ENCODE assay signal across 7 mouse cellular contexts in the genomic region with DNA sequence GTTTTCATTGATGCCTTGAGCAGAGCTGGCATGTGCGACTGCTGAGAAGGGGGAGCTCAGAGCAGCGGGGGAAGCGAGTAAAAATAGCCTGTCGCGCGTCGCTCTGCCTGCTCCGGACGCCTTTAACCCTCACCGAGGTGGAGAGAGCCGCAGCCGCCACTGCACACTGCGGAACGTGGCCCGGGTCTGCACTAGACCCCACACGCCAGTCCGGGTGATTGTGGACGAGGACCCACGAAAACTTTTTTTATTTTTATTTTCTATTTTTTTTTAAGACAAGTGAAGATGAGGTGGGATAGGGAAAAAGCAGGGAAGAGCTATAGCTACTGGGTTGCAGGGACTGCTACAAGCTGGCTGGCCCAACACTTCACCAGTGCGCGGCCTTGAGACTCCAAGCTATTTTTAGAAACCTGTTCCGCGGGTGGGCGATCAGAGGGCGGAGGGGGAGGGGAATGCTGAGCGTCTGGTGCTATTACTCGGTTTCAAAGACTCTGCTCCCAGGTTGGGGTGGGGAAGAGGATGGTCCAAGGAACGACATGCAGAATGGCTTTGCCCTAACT. TPM values are rescaled to one million over a fixed set of nuclear protein-coding genes. Genes with fewer than 3 reads are reported as not detected.
A peak's percentile ranks its signal among the peaks of the same experiment; 100 is the strongest.
DNase-seq lines count a peak whose midpoint lies in the region; ATAC-seq and TF ChIP-seq lines count a peak whose summit lies in the region.

No protein-coding gene starts in this region.

- peak; percentile 33 for DNase-seq in NIH3T3 (ENCODE audit: low read depth)
- peak; percentile 60 to 65 for DNase-seq in cerebellum, adult 2 months
- DNase-seq in left cerebral cortex, postnatal 25 days (ENCODE audit: low spot score in 2 of 2) = peak; percentile 51 to 77
- DNase-seq in right cerebral cortex, adult 2 months (ENCODE audit: low spot score in 2 of 2) = peak; percentile 41 to 61
- DNase-seq in kidney, adult 2 months = no peak
- DNase-seq in B cell, adult 2 months = no peak

- peak overlapping the region; percentile 69 for H3K4me3 ChIP-seq in cerebellum, adult 2 months (replicated peaks; ENCODE audit: insufficient read depth, low read depth, low read length)
- peak overlapping the region; percentile 46 for H3K4me3 ChIP-seq in heart, embryonic 15.5 days
- no peak overlapping the region for H3K4me3 ChIP-seq in kidney, adult 2 months (ENCODE audit: insufficient read depth, low read depth, low read length)

- no peaks in the 10 kb centered on the region for H3K9me3 ChIP-seq in heart, embryonic 15.5 days (replicated peaks)

- no peaks in the 10 kb centered on the region; the same call in 1 of the 2 replicates for H3K27me3 ChIP-seq in cerebellum, adult 2 months (ENCODE audit: control insufficient read depth, insufficient read depth, low read length)
- peaks cover 74% of the 10 kb centered on the region for H3K27me3 ChIP-seq in heart, embryonic 15.5 days
- no peaks in the 10 kb centered on the region for H3K27me3 ChIP-seq in kidney, adult 2 months (replicated peaks; ENCODE audit: control insufficient read depth, insufficient read depth, low read length)

- peak; percentile 79 for ATAC-seq in heart, embryonic 15.5 days (replicated peaks; ENCODE audit: insufficient number of reproducible peaks, insufficient read depth, low FRiP score, low read depth)

- no peaks in the 10 kb centered on the region for H3K36me3 ChIP-seq in heart, embryonic 15.5 days
- H3K36me3 ChIP-seq in kidney, adult 2 months (ENCODE audit: control insufficient read depth, insufficient read depth, low read length) = no peaks in the 10 kb centered on the region

- WGBS in cerebellum, adult 2 months = under 1% methylated on average over 28 of the region's 28 CpGs
- WGBS in heart, embryonic 15.5 days = under 1% methylated on average over 28 of the region's 28 CpGs
- WGBS in kidney, adult 2 months = 2% methylated on average over 28 of the region's 28 CpGs

- peak overlapping the region; percentile 83 for H3K4me2 ChIP-seq in heart, embryonic 15.5 days

- no peak for TF ChIP-seq POLR2A in cerebellum, adult 2 months (IDR thresholded peaks at IDR 0.05; ENCODE audit: borderline replicate concordance, insufficient read depth, low read length)
- no peak for TF ChIP-seq POLR2A in kidney, adult 2 months (IDR thresholded peaks at IDR 0.05; ENCODE audit: low read depth, low read length)

- TF ChIP-seq CTCF in cerebellum, adult 2 months (IDR thresholded peaks at IDR 0.05; ENCODE audit: borderline replicate concordance, insufficient read depth, low read depth, low read length) = no peak
- no peak for TF ChIP-seq CTCF in kidney, adult 2 months (conservative IDR thresholded peaks at IDR 0.05; ENCODE audit: insufficient read depth, insufficient read length, low read depth, low read length)

- no peak overlapping the region for H3K9ac ChIP-seq in heart, embryonic 15.5 days

- peak overlapping the region; percentile 14; the same call in 1 of the 2 replicates for H3K27ac ChIP-seq in cerebellum, adult 2 months (ENCODE audit: insufficient read depth, low read length)
- H3K27ac ChIP-seq in heart, embryonic 15.5 days = peak overlapping the region; percentile 72
- no peak overlapping the region for H3K27ac ChIP-seq in kidney, adult 2 months (ENCODE audit: insufficient read depth, low read depth, low read length)

- peaks cover 2% of the 10 kb centered on the region; the same call in 1 of the 2 replicates for H3K4me1 ChIP-seq in cerebellum, adult 2 months (ENCODE audit: control insufficient read depth, insufficient read depth, low read length)
- H3K4me1 ChIP-seq in heart, embryonic 15.5 days (replicated peaks) = peaks cover 40% of the 10 kb centered on the region
- H3K4me1 ChIP-seq in kidney, adult 2 months (ENCODE audit: control insufficient read depth, insufficient read depth, low read length) = no peaks in the 10 kb centered on the region

- intact Hi-C loops in left cerebral cortex, postnatal 25 days (cut with DNase I) = loop anchor here (1.0 to 5.0 kb wide), 3 partner anchors 74 to 326 kb away; no protein-coding TSS in a partner anchor

RNA-seq across cellular contexts. Expression of a gene that starts 2.6 kb away (rescaled TPM):
- 49.0 and 49.3 TPM in 2 replicates for polyA plus RNA-seq in cerebellum, adult 2 months (2012; rRNA removed)
- polyA plus RNA-seq in heart, embryonic 15.5 days (2015; fragmentation: Nextera tagmentation; extraction: Ambion mirVana) = 0.10 and 0.28 TPM in 2 replicates
- total RNA-seq in left cerebral cortex, postnatal 25 days (2021) = 100 to 1,000 TPM; 104 to 106 TPM
- not detected in 2 replicates for polyA plus RNA-seq in kidney, adult 2 months (2012; rRNA removed)

Comparison
In these comparisons a context has a peak if more than half of its experiments do, and no peak if none do; other contexts are left out.
1. DNase-seq: peak in NIH3T3 (single experiment), cerebellum, adult 2 months (2 of 2), left cerebral cortex, postnatal 25 days (2 of 2) and right cerebral cortex, adult 2 months (2 of 2); none in kidney, adult 2 months (single experiment) and B cell, adult 2 months (0 of 2).
2. RNA of a gene that starts 2.6 kb away (polyA plus RNA-seq): 49.0 to 49.3 TPM in cerebellum, adult 2 months; 0.10 to 0.28 TPM in heart, embryonic 15.5 days and not detected in kidney, adult 2 months; every median in the first group is over 10 times any median in the second.